Mouse (Mus musculus): ENCODE measurements around the gene Prl7a1.

Gene Prl7a1

GRCm38 (mm10) chr13:27642393-27642792, at the start of gene Prl7a1:
Gene Prl7a1 (minus strand): TSS chr13:27642493.
- DNase-seq = no peak

GRCm38 (mm10) chr13:27667936-27668335, 25.6 kb upstream of the Prl7a1 start, which contains the start of gene Prl7a2:
Gene Prl7a2 (minus strand): TSS chr13:27668036.
- DNase-seq = no peak

- no peak for DNase-seq
These were observed 18.5 kb upstream of the Prl7a1 start for GRCm38 (mm10) chr13:27660747-27661146.

- no peak for DNase-seq
These were observed 31.8 kb downstream of the Prl7a1 start, which contains the start of gene Prl7b1 for GRCm38 (mm10) chr13:27610482-27610881. Gene Prl7b1 (minus strand): TSS chr13:27610582.
